Mouse (Mus musculus): ENCODE results near the gene Irf3. TPM values are rescaled to one million over a fixed set of nuclear protein-coding genes. Genes with fewer than 3 reads are reported as not detected.

Gene Irf3
- polyA plus RNA-seq, 1 experiment from 2014 or later, result 109 TPM

- Histone ChIP-seq H3K4me1 (ENCODE audit: insufficient read depth, low read length) (no peaks in the 10 kb centered on the region), H3K4me2 (replicated peaks; ENCODE audit: low read depth, low read length) (no peak overlapping the region), H3K9ac (replicated peaks; ENCODE audit: low read length) (no peak overlapping the region), H3K9me3 (ENCODE audit: low read length) (no peaks in the 10 kb centered on the region), H3K27me3 (ENCODE audit: insufficient read depth, low read length) (no peaks in the 10 kb centered on the region), H3K27ac (ENCODE audit: low read length) (no peak overlapping the region), H3K4me3 (ENCODE audit: low read length) (no peak overlapping the region), H3K36me3 (ENCODE audit: insufficient read depth, low read length) (peaks cover 38% of the 10 kb centered on the region)
- no peak for ATAC-seq (ENCODE audit: low FRiP score, low TSS enrichment)
- WGBS, result 78% methylated on average over 8 of the region's 8 CpGs
Observed at GRCm38 (mm10) chr7:45025601-45026220, 28.3 kb downstream of the Irf3 start.

GRCm38 (mm10) chr7:45026256-45026655 lies 28.8 kb downstream of the Irf3 start:
- WGBS, result 63% methylated on average over 2 of the region's 2 CpGs
- Histone ChIP-seq H3K36me3 (ENCODE audit: insufficient read depth, low read length) (peaks cover 43% of the 10 kb centered on the region), H3K4me1 (ENCODE audit: insufficient read depth, low read length) (no peaks in the 10 kb centered on the region), H3K27ac (ENCODE audit: low read length) (no peak overlapping the region), H3K4me3 (ENCODE audit: low read length) (no peak overlapping the region), H3K9me3 (ENCODE audit: low read length) (no peaks in the 10 kb centered on the region), H3K27me3 (ENCODE audit: insufficient read depth, low read length) (no peaks in the 10 kb centered on the region), H3K9ac (replicated peaks; ENCODE audit: low read length) (no peak overlapping the region), H3K4me2 (replicated peaks; ENCODE audit: low read depth, low read length) (no peak overlapping the region)
- ATAC-seq (ENCODE audit: low FRiP score, low TSS enrichment), result no peak

DNA sequence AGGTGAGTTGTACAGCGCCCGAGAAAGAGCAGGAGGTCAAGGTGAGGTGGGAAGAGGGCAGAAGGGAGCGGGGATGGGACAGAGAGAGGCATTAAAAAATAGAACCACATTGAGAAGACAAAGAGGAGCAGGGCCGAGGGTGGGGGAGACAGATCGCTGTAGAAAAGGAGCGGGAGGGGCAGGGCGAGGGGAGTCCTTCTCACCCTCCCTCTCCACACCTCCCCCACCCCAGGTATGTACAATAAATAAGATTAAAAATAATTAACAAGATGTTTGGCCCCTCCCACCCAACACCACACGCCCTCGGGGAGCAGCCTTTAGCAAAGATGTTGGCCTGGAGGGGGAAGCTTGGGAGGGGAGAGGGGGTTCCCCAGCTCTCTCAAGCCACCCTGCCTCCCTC lies 30.3 kb downstream of the Irf3 start:
- H3K4me2 ChIP-seq (replicated peaks; ENCODE audit: low read depth, low read length), result no peak overlapping the region
- no peak for ATAC-seq (ENCODE audit: low FRiP score, low TSS enrichment)
- 89% methylated on average over 9 of the region's 9 CpGs for WGBS

GRCm38 (mm10) chr7:45028351-45028750 lies 30.9 kb downstream of the Irf3 start:
- Histone ChIP-seq H3K9me3 (ENCODE audit: low read length) (no peaks in the 10 kb centered on the region), H3K4me3 (ENCODE audit: low read length) (no peak overlapping the region), H3K27me3 (ENCODE audit: insufficient read depth, low read length) (no peaks in the 10 kb centered on the region), H3K4me1 (ENCODE audit: insufficient read depth, low read length) (no peaks in the 10 kb centered on the region), H3K4me2 (replicated peaks; ENCODE audit: low read depth, low read length) (no peak overlapping the region), H3K27ac (ENCODE audit: low read length) (no peak overlapping the region), H3K9ac (replicated peaks; ENCODE audit: low read length) (no peak overlapping the region), H3K36me3 (ENCODE audit: insufficient read depth, low read length) (peaks cover 63% of the 10 kb centered on the region)
- 84% methylated on average over 11 of the region's 11 CpGs for WGBS
- no peak for ATAC-seq (ENCODE audit: low FRiP score, low TSS enrichment)

More for the DNA sequence above, 30.3 kb downstream of the Irf3 start:
- Histone ChIP-seq H3K36me3 (ENCODE audit: insufficient read depth, low read length) (peaks cover 57% of the 10 kb centered on the region), H3K27me3 (ENCODE audit: insufficient read depth, low read length) (no peaks in the 10 kb centered on the region), H3K9me3 (ENCODE audit: low read length) (no peaks in the 10 kb centered on the region), H3K27ac (ENCODE audit: low read length) (no peak overlapping the region), H3K4me1 (ENCODE audit: insufficient read depth, low read length) (no peaks in the 10 kb centered on the region), H3K4me3 (ENCODE audit: low read length) (no peak overlapping the region), H3K9ac (replicated peaks; ENCODE audit: low read length) (no peak overlapping the region)

GRCm38 (mm10) chr7:45029995-45030394 lies 32.5 kb downstream of the Irf3 start:
- 95% methylated on average over 6 of the region's 6 CpGs for WGBS
- Histone ChIP-seq H3K9me3 (ENCODE audit: low read length) (no peaks in the 10 kb centered on the region), H3K4me2 (replicated peaks; ENCODE audit: low read depth, low read length) (no peak overlapping the region), H3K27me3 (ENCODE audit: insufficient read depth, low read length) (no peaks in the 10 kb centered on the region), H3K4me3 (ENCODE audit: low read length) (no peak overlapping the region), H3K9ac (replicated peaks; ENCODE audit: low read length) (no peak overlapping the region), H3K4me1 (ENCODE audit: insufficient read depth, low read length) (no peaks in the 10 kb centered on the region), H3K27ac (ENCODE audit: low read length) (no peak overlapping the region), H3K36me3 (ENCODE audit: insufficient read depth, low read length) (peaks cover 79% of the 10 kb centered on the region)
- no peak for ATAC-seq (ENCODE audit: low FRiP score, low TSS enrichment)

- Histone ChIP-seq H3K27me3 (ENCODE audit: insufficient read depth, low read length) (no peaks in the 10 kb centered on the region), H3K27ac (ENCODE audit: low read length) (no peak overlapping the region), H3K4me1 (ENCODE audit: insufficient read depth, low read length) (no peaks in the 10 kb centered on the region), H3K36me3 (ENCODE audit: insufficient read depth, low read length) (peaks cover 88% of the 10 kb centered on the region), H3K4me3 (ENCODE audit: low read length) (no peak overlapping the region), H3K4me2 (replicated peaks; ENCODE audit: low read depth, low read length) (no peak overlapping the region), H3K9me3 (ENCODE audit: low read length) (no peaks in the 10 kb centered on the region), H3K9ac (replicated peaks; ENCODE audit: low read length) (no peak overlapping the region)
- no peak for ATAC-seq (ENCODE audit: low FRiP score, low TSS enrichment)
- WGBS, result 95% methylated on average over 8 of the region's 8 CpGs
Observed at GRCm38 (mm10) chr7:45030857-45031256, 33.4 kb downstream of the Irf3 start.

DNA sequence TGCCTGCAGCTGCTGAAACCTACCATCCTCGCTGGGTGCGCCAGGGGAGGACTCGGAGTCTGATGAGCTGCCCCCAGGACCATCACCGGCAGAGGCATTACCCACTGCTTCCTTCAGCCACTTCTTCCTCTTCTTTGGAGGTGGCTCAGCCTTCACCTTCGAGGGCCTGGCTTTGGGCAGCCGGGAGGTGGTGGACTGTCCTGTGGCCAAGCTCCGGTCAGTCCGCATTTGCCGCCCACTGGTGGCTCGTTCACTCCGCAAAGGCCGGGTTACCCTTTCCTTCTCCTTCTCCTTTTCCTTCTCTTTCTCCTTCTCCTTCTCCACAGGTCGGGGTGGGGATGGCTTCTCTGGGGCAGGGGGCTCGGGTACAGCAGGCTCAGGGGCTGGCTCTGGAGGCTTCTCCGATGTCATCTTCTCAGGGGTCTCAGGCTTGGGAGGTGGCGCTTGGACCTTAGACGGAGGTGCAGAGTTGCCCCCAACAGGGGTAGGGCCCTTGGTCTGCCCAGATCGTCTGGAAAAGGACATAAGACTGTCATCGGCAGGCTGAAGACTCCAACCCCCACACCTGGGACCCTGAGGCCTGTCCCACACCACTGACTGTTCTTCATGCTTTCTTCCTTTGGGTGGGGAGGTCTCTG lies 36.4 kb downstream of the Irf3 start:
- Histone ChIP-seq H3K9me3 (ENCODE audit: low read length) (no peaks in the 10 kb centered on the region), H3K4me1 (ENCODE audit: insufficient read depth, low read length) (no peaks in the 10 kb centered on the region), H3K36me3 (ENCODE audit: insufficient read depth, low read length) (peaks cover 92% of the 10 kb centered on the region), H3K4me2 (replicated peaks; ENCODE audit: low read depth, low read length) (no peak overlapping the region), H3K9ac (replicated peaks; ENCODE audit: low read length) (no peak overlapping the region), H3K27ac (ENCODE audit: low read length) (no peak overlapping the region), H3K27me3 (ENCODE audit: insufficient read depth, low read length) (no peaks in the 10 kb centered on the region), H3K4me3 (ENCODE audit: low read length) (no peak overlapping the region)
- WGBS, result 94% methylated on average over 19 of the region's 19 CpGs
- no peak for ATAC-seq (ENCODE audit: low FRiP score, low TSS enrichment)

GRCm38 (mm10) chr7:45035631-45036030 lies 38.2 kb downstream of the Irf3 start:
- H3K9me3 ChIP-seq (ENCODE audit: low read length), result no peaks in the 10 kb centered on the region
- WGBS, result 85% methylated on average over 3 of the region's 3 CpGs
- ATAC-seq (ENCODE audit: low FRiP score, low TSS enrichment), result no peak
- H3K4me3 ChIP-seq (ENCODE audit: low read length), result no peak overlapping the region
- no peak overlapping the region for H3K4me2 ChIP-seq (replicated peaks; ENCODE audit: low read depth, low read length)
- no peaks in the 10 kb centered on the region for H3K27me3 ChIP-seq (ENCODE audit: insufficient read depth, low read length)
- H3K9ac ChIP-seq (replicated peaks; ENCODE audit: low read length), result no peak overlapping the region
- no peaks in the 10 kb centered on the region for H3K4me1 ChIP-seq (ENCODE audit: insufficient read depth, low read length)
- H3K27ac ChIP-seq (ENCODE audit: low read length), result no peak overlapping the region
- peaks cover 93% of the 10 kb centered on the region for H3K36me3 ChIP-seq (ENCODE audit: insufficient read depth, low read length)

DNA sequence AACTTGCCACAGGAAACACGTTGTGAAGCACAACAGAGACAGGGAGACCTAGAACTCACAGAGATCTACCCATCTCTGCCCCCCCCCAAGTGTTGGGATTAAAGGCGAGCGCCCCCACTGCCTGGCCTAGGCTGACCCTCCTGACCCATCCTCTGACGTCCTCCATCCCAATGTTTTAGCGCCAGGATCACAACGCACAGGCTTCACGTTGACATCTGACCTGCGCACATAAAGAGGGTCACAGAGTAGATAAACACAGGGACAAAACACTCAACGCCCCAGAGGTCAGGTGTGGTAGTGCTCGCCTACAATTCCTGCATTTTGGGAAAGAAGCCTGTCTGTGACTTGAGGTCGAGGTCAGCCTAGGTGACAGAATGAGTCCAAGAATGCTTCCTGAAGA lies 39.3 kb downstream of the Irf3 start:
- 78% methylated on average over 11 of the region's 11 CpGs for WGBS
- peaks cover 92% of the 10 kb centered on the region for H3K36me3 ChIP-seq (ENCODE audit: insufficient read depth, low read length)

GRCm38 (mm10) chr7:45037720-45038361 lies 40.4 kb downstream of the Irf3 start:
- Histone ChIP-seq H3K4me2 (replicated peaks; ENCODE audit: low read depth, low read length) (no peak overlapping the region), H3K4me1 (ENCODE audit: insufficient read depth, low read length) (no peaks in the 10 kb centered on the region), H3K27ac (ENCODE audit: low read length) (no peak overlapping the region), H3K9ac (replicated peaks; ENCODE audit: low read length) (no peak overlapping the region), H3K4me3 (ENCODE audit: low read length) (no peak overlapping the region), H3K27me3 (ENCODE audit: insufficient read depth, low read length) (no peaks in the 10 kb centered on the region), H3K9me3 (ENCODE audit: low read length) (no peaks in the 10 kb centered on the region), H3K36me3 (ENCODE audit: insufficient read depth, low read length) (peaks cover 93% of the 10 kb centered on the region)
- no peak for ATAC-seq (ENCODE audit: low FRiP score, low TSS enrichment)
- 66% methylated on average over 7 of the region's 7 CpGs for WGBS

More for the DNA sequence above, 39.3 kb downstream of the Irf3 start:
- no peaks in the 10 kb centered on the region for H3K9me3 ChIP-seq (ENCODE audit: low read length)
- no peak for ATAC-seq (ENCODE audit: low FRiP score, low TSS enrichment)
- H3K4me1 ChIP-seq (ENCODE audit: insufficient read depth, low read length), result no peaks in the 10 kb centered on the region
- no peaks in the 10 kb centered on the region for H3K27me3 ChIP-seq (ENCODE audit: insufficient read depth, low read length)
- H3K4me2 ChIP-seq (replicated peaks; ENCODE audit: low read depth, low read length), result no peak overlapping the region
- H3K4me3 ChIP-seq (ENCODE audit: low read length), result no peak overlapping the region
- no peak overlapping the region for H3K9ac ChIP-seq (replicated peaks; ENCODE audit: low read length)
- no peak overlapping the region for H3K27ac ChIP-seq (ENCODE audit: low read length)

All from kidney, embryonic 16.5 days (tissue).